Mouse (Mus musculus) left cerebral cortex, adult 2 months (tissue): ENCODE data around the gene Crybg3. TPM values are rescaled to one million over a fixed set of nuclear protein-coding genes. Genes with fewer than 3 reads are reported as not detected.

Experiments
- DNase-seq, 2 experiments: peaks; one replicate each; pipeline ENCODE4 v3.0.0; 2021 to 2022; ENCODE audit warnings: low spot score in 2 of 2, mixed read lengths in 1 of 2; ENCODE audit errors: extremely low spot score in 1 of 2
- H3K27ac ChIP-seq: fragments of 200-600 bp; 2 replicates; pipeline ENCODE4 v1.8.1; 2022
- H3K4me3 ChIP-seq: fragments of 200-600 bp; 2 replicates; pipeline ENCODE4 v1.8.1; 2022
- CTCF ChIP-seq: fragments of 200-600 bp; IDR thresholded peaks from 2 replicates; pipeline ENCODE4 v1.8.1; 2022; ENCODE audit warnings: antibody characterized with exemption, mild to moderate bottlenecking, moderate library complexity
- intact Hi-C: fragments of 180-260 bp; cut with DNase I; formaldehyde crosslinking; loops from one replicate; pipeline ENCODE4 v1.15.1; 2025
- total RNA-seq, 2 experiments: library from RNA; stranded (reverse); gene quantifications; 2 replicates each; pipeline ENCODE4 v1.2.3; 2021

Gene Crybg3
- total RNA-seq, 2 experiments from 2014 or later = 4.9 TPM

DNA sequence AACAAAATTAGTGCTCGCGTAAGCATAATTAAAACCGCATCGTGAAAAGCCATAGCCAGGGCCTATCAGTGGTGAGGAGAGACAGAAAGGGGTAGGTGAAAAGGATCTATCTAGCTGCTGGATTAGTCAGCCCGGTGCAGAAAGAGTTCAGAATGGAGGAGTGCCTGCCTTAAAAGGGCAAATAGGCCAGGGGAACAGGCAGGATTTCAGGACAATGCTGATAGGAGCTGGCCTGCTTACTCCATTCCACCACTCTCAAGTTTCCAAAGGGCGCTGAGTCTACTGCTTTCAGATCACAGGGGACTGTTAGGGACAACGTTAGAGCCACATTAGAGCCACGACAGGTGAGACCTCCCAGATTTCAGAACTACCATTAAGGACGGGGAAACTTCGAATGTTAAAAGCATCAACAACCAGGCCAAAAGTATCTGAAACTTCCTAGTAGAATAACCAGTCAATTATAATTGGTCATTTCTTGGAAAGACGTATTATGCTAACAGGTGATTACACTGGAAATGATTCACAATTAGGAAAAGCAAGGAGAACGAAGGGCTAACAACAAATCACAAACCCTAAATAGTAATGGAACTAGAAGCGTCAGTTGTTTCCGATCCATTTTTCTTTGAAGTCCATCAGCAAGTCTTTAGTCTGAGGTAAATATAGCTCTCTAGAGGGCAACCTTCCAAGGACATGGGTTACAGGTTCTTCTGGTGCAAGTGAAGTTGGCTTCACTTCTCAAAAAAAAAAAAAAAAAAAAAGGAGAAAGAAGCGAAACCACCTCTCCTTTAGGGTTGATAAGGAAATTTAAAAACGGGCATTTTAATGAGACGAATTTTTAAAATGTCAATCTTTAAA, 1.1 kb downstream of the Crybg3 start:
- Histone ChIP-seq H3K27ac (no peak overlapping the region; the same call in 1 of the 2 replicates), H3K4me3 (peak overlapping the region; percentile 72)
- DNase-seq = no peak
- TF ChIP-seq CTCF = no peak
- intact Hi-C loops = loop anchor here (5.0 kb wide), 2 partner anchors 52 to 127 kb away; partner anchors contain the start of gene Riox2

DNA sequence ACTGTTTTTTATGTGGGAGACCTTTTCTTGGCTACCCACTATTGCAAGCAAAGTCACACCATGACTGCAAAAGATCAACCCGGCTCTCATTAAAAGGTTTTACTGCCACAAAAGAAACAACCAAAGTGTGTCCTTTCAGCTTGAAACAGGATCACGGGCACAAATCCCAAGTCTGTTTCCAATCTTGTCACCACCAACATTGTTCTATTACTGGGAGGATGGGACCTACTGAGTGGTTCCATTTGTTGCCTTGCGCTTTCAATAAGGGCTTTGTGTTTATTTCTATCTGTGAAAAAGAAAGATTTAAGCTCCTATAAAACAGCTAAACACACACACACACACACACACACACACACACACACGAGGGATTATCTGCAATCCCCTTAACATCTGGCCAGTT, 1.8 kb downstream of the Crybg3 start:
- no peak for TF ChIP-seq CTCF

DNA sequence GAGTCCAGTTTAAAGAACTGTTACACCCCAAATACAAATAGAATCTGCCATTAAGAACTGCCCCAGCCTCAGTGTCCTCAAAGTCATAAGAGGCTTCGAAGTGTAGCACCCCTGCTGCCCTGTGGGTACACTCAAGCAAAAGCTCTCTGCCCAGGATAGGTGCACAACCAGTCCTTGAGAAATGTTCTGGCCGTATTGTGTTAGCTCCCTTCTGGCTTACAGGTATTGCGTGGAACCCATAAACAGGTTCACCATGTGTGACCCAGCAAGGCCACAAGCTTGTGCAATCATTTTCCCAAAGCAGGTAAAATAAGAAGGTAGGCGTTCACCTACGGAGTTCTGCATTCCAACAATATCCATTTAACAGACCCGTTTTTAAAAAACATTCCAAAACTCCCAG, 3.5 kb downstream of the Crybg3 start:
- H3K4me3 ChIP-seq = no peak overlapping the region
- intact Hi-C loops = no loop called here
- no peak overlapping the region for H3K27ac ChIP-seq
- no peak for TF ChIP-seq CTCF
- no peak for DNase-seq

More for the DNA sequence above, 1.8 kb downstream of the Crybg3 start:
- no peak overlapping the region for H3K27ac ChIP-seq
- intact Hi-C loops = no loop called here
- DNase-seq = no peak
- no peak overlapping the region; the same call in 1 of the 2 replicates for H3K4me3 ChIP-seq

DNA sequence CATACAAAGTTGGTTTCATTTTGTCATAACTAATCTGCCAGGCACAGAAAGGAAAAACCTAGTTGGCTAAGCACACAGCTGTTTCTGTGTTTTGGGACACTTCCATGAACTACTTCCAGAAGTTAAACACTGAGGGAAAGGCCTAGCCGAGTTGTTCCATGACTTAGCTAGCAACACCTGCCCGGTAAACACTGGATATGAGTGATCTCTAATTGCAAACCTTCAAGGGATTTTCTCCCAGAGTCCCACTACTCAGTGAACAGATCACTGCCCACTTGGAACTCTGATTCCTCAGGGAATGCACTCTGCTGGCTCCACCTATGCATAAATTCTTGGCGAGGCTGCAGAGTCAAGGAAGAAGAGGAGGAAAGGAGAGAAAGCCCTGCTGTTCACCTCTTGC, 6.1 kb downstream of the Crybg3 start:
- no peak for DNase-seq
- Histone ChIP-seq H3K4me3 (no peak overlapping the region), H3K27ac (no peak overlapping the region)
- TF ChIP-seq CTCF = no peak
- intact Hi-C loops = no loop called here

DNA sequence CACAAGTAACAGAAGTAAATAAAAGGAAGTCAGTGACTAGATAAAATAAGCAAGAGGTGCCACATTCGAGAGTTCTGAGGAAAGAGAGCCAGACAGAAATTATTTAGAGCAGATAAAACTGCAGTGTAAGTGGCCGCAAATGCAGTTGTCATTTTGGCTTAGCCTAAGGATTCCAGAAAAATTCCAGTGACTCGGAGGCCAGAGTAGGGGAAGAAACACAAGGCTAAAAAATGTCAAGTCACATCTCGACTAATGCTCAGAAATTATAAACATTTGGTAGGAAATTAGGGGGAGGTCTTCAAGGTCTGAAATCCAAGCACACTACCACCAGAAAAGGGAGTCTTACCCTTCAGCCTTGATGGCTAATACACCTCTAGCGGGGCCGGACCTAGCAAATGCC, 10.0 kb downstream of the Crybg3 start:
- no peak for DNase-seq
- H3K27ac ChIP-seq = no peak overlapping the region
- intact Hi-C loops = no loop called here
- no peak for TF ChIP-seq CTCF
- no peak overlapping the region for H3K4me3 ChIP-seq

DNA sequence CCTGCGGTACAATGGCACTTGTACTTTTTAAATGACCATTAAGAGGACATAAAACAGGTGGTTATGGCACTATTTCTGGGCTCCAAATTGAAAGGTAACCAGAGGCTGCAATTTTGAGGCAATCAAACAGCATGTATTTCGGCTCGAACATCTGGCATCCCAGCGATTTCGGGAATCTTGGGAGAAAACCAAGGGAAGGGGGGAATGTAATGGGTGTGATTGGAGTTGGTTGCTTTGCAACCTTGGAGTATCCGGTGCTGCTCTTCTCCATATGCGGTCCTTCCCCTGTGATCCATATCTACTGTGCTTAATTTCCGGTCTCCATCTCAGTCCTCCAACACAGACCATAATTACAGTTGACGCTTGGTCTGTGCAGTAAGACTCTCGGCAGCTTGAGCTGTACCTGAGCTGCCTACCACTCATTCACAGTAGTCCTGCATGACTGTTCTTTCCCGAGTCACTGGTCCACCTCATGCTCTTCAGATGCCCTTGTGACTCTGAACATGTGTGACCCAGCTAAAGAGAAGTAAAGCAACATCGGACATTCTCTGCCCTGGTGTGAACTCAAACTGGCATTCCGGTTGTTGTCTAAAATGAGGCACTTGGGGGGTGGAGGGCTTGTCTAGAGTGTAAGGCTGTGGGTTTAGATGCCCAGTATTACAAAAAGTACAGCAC, 12.3 kb downstream of the Crybg3 start:
- no peak for TF ChIP-seq CTCF
- DNase-seq = no peak
- H3K27ac ChIP-seq = no peak overlapping the region
- intact Hi-C loops = no loop called here
- H3K4me3 ChIP-seq = no peak overlapping the region

DNA sequence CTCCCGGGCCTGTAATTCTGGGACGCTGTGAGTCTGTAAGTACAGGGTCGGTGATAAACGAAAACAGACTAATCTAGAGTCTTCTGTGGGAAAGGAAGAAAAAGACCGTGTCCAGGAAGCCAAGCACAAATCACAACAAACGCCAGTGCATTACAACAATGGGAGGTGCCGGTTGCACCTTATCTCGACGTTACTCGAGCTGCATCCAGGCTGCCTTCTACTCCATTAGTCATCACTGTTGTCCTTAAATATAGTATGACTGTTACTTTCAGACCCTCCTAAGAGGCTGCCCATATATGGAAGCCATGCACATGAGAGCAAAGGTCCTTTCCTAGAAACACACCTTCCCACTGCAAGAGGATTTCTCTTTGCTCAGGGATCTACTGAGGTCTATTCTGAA, 13.0 kb downstream of the Crybg3 start:
- H3K27ac ChIP-seq = no peak overlapping the region
- intact Hi-C loops = no loop called here
- DNase-seq = no peak
- TF ChIP-seq CTCF = no peak
- H3K4me3 ChIP-seq = no peak overlapping the region

GRCm38 (mm10) chr16:59586911-59587310, 13.9 kb downstream of the Crybg3 start:
- Histone ChIP-seq H3K27ac (no peak overlapping the region), H3K4me3 (no peak overlapping the region)
- no peak for TF ChIP-seq CTCF
- DNase-seq = no peak
- intact Hi-C loops = no loop called here

DNA sequence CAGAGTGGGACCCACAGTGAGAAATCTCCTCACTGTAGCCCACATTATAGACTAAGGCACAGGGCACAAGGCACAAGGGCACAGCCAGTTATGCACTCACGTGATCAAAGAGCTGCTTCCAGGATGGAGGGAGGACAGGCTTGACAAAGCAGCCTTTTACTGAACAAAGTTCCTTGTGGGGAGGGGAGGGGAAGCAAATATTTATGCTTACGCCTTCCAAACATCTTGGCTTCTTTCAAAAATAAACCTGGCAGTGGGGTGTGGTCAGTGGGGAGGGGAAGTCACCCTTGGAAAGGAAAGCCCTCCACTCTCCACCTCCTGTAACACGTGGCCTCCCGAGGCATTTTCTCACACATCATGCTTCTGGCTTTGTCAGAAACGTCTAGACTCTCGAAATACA, 14.5 kb downstream of the Crybg3 start:
- TF ChIP-seq CTCF = no peak
- H3K4me3 ChIP-seq = no peak overlapping the region
- no peak for DNase-seq
- intact Hi-C loops = no loop called here
- no peak overlapping the region for H3K27ac ChIP-seq

GRCm38 (mm10) chr16:59585706-59586244, 15.0 kb downstream of the Crybg3 start:
- Histone ChIP-seq H3K27ac (no peak overlapping the region), H3K4me3 (no peak overlapping the region)
- intact Hi-C loops = no loop called here
- no peak for DNase-seq
- TF ChIP-seq CTCF = no peak

GRCm38 (mm10) chr16:59583515-59583914, 17.3 kb downstream of the Crybg3 start:
- TF ChIP-seq CTCF = no peak
- Histone ChIP-seq H3K4me3 (no peak overlapping the region), H3K27ac (no peak overlapping the region)
- no peak for DNase-seq
- intact Hi-C loops = no loop called here

GRCm38 (mm10) chr16:59579237-59579636, 21.5 kb downstream of the Crybg3 start:
- Histone ChIP-seq H3K4me3 (no peak overlapping the region), H3K27ac (no peak overlapping the region)
- no peak for TF ChIP-seq CTCF
- intact Hi-C loops = no loop called here
- DNase-seq = peak in 1 of 2 experiments; percentile 5
